Mouse (Mus musculus) stomach, embryonic 15.5 days (tissue): ENCODE data around the gene Traf5. TPM values are rescaled to one million over a fixed set of nuclear protein-coding genes. Genes with fewer than 3 reads are reported as not detected.

ENCODE experiments used
- ATAC-seq: fragments of 200-750 bp; cut with Nextera tagmentation; 2 replicates; pipeline ENCODE4 v1.8.0; 2017; ENCODE audit warnings: low read depth, moderate number of reproducible peaks, moderate TSS enrichment; ENCODE audit not compliant: insufficient read depth, low FRiP score
- H3K27ac ChIP-seq: fragments of 300-500 bp; sonication (generic); 2 replicates; pipeline ENCODE4 v1.5.1; 2015; ENCODE audit warnings: mild to moderate bottlenecking, inconsistent platforms
- H3K27me3 ChIP-seq: fragments of 300-500 bp; sonication (generic); replicated peaks from 2 replicates; pipeline ENCODE4 v1.6.1; 2015; ENCODE audit warnings: inconsistent platforms
- H3K36me3 ChIP-seq: fragments of 300-500 bp; sonication (generic); 2 replicates; pipeline ENCODE4 v1.6.1; 2015; ENCODE audit warnings: inconsistent platforms
- H3K4me1 ChIP-seq: fragments of 300-500 bp; sonication (generic); 2 replicates; pipeline ENCODE4 v1.6.1; 2015; ENCODE audit warnings: inconsistent platforms
- H3K4me2 ChIP-seq: fragments of 300-500 bp; sonication (generic); 2 replicates; pipeline ENCODE4 v1.6.1; 2015; ENCODE audit warnings: mild to moderate bottlenecking, inconsistent platforms
- H3K4me3 ChIP-seq: fragments of 300-500 bp; sonication (generic); replicated peaks from 2 replicates; pipeline ENCODE4 v1.5.1; 2015; ENCODE audit warnings: inconsistent platforms
- H3K9ac ChIP-seq: fragments of 300-500 bp; sonication (generic); 2 replicates; pipeline ENCODE4 v1.6.1; 2015; ENCODE audit warnings: inconsistent platforms
- H3K9me3 ChIP-seq: fragments of 300-500 bp; sonication (generic); 2 replicates; pipeline ENCODE4 v1.6.1; 2016; ENCODE audit warnings: inconsistent platforms
- WGBS: fragments of 180-500 bp; shearing (Covaris S2); methylation state at CpG from one replicate; pipeline ENCODE4 v1.1.7; 2015; 5-methylcytosine and 5-hydroxymethylcytosine counted together
- polyA plus RNA-seq: library from polyadenylated mRNA; unstranded; fragments of >200 nt; fragmentation: Nextera tagmentation; extraction: Ambion mirVana; gene quantifications from 2 replicates; pipeline ENCODE4 v1.2.1, GENCODE M21; 2015

Traf5 gene
- polyA plus RNA-seq, 1 experiment from 2014 or later, result 23.7 TPM

DNA sequence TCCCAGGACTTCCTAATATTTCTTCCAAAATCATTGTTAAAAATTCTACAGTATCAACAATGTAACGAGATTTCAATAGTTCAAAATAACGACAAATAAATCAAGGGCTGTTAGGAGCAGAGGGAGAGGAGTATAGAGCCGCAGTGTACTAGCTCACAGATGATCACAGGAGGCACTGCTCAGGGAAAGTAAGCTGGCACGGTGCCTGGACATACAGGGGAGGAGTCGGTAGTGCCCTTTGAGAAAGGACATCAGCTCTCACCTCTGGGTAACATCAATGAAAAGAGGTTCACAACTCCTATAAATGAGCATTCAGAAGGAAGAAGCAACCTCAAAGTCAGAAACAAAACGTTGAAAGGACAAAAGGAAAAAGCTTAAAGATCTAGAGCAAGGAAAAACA, 16.8 kb upstream of the Traf5 start:
- H3K9me3 ChIP-seq, result no peaks in the 10 kb centered on the region
- H3K27me3 ChIP-seq, result no peaks in the 10 kb centered on the region
- no peak overlapping the region for H3K9ac ChIP-seq
- H3K4me2 ChIP-seq, result no peak overlapping the region
- WGBS, result 65% methylated on average over 6 of the region's 6 CpGs
- H3K36me3 ChIP-seq, result peaks cover 31% of the 10 kb centered on the region
- H3K27ac ChIP-seq, result no peak overlapping the region
- no peak overlapping the region for H3K4me3 ChIP-seq
- ATAC-seq, result no peak
- H3K4me1 ChIP-seq, result no peaks in the 10 kb centered on the region

- H3K9me3 ChIP-seq, result no peaks in the 10 kb centered on the region
- ATAC-seq, result peak; percentile 31; the same call in 1 of the 2 replicates
- no peak overlapping the region for H3K4me3 ChIP-seq
- no peak overlapping the region for H3K27ac ChIP-seq
- H3K4me1 ChIP-seq, result no peaks in the 10 kb centered on the region
- peaks cover 22% of the 10 kb centered on the region for H3K36me3 ChIP-seq
- H3K4me2 ChIP-seq, result no peak overlapping the region
- H3K9ac ChIP-seq, result no peak overlapping the region
- WGBS, result 10% methylated on average over 2 of the region's 2 CpGs
- H3K27me3 ChIP-seq, result no peaks in the 10 kb centered on the region
These were observed 15.0 kb upstream of the Traf5 start for GRCm38 (mm10) chr1:192107352-192107751.

DNA sequence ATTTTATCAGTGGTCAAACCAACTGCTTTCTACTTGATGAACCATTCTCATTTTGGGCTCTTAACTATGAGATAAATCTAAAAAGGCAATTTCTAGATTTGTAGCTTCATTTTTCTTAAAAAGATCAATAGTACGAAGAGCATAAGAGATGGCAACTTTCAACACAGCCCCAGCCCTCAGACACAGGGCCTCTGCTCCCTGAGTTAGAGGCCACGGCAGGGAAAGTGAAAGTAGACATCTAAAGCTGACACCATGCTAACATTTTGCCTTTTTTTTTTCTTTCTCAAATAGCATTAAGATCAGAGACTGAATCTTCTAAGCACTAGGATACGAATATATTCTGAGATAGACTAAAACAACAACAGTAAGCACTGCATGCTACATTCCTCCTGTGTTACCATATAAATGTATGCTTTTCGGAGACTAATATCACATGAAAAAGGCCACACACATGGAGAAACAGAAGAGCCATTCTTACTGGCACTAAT, 13.6 kb upstream of the Traf5 start:
- no peaks in the 10 kb centered on the region for H3K9me3 ChIP-seq
- H3K36me3 ChIP-seq, result peaks cover 16% of the 10 kb centered on the region; the same call in 1 of the 2 replicates
- no peak for ATAC-seq

DNA sequence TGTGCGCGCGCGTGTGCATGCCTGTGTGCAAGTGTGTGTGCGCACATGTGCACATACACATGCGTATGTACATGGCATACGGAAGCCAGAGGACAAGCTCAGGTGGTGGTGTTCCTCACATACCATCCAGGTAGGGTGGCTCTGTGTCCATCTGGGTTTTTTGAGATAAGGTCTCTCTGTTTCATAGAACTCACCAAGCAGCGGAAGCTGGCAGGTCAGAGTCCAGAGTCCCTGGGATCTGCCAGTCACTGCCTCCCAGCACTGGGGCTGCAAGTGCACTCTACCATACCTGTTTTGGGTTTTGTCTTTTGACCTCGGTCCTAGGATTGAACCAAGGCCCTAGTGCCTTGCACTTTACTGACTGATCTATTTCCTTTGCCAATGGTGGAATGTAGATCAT, 11.7 kb upstream of the Traf5 start:
- Histone ChIP-seq H3K36me3 (0 out of 2 replicates have a peak, but pooled peaks cover 5% of the 10 kb centered on the region), H3K27ac (no peak overlapping the region), H3K4me3 (no peak overlapping the region), H3K4me1 (no peaks in the 10 kb centered on the region), H3K4me2 (no peak overlapping the region), H3K9me3 (no peaks in the 10 kb centered on the region), H3K27me3 (no peaks in the 10 kb centered on the region), H3K9ac (no peak overlapping the region)
- WGBS, result 96% methylated on average over 9 of the region's 9 CpGs
- no peak for ATAC-seq

More for the DNA sequence above, 13.6 kb upstream of the Traf5 start:
- Histone ChIP-seq H3K27me3 (no peaks in the 10 kb centered on the region), H3K27ac (no peak overlapping the region), H3K9ac (no peak overlapping the region), H3K4me2 (no peak overlapping the region), H3K4me3 (no peak overlapping the region), H3K4me1 (no peaks in the 10 kb centered on the region)
- WGBS, result 84% methylated on average over 4 of the region's 4 CpGs

DNA sequence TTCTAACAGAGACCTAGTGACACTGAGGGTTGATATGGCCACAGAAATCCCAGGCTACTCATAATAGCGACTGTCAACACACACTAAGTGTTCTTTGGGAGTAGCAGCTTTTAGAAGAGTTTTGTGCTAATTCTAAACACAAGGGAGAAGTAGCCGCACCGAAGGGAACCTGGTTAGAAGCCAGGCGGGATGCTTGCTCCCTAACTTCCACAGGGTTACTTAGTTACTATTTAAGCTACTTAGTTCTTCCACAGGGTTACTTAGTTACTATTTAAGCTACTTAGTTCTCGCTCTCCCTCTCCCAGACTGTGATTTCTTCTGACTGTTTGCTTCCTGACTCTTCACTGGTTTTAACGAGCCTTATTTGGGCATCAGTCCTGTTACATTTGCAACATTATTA, 10.8 kb upstream of the Traf5 start:
- Histone ChIP-seq H3K27me3 (no peaks in the 10 kb centered on the region), H3K4me2 (no peak overlapping the region), H3K4me3 (no peak overlapping the region), H3K36me3 (0 out of 2 replicates have a peak, but pooled peaks cover 5% of the 10 kb centered on the region), H3K9ac (no peak overlapping the region), H3K9me3 (no peaks in the 10 kb centered on the region), H3K4me1 (no peaks in the 10 kb centered on the region), H3K27ac (no peak overlapping the region)
- no peak for ATAC-seq
- WGBS, result 76% methylated on average over 6 of the region's 6 CpGs

GRCm38 (mm10) chr1:192101359-192101758, 9.0 kb upstream of the Traf5 start:
- no peaks in the 10 kb centered on the region for H3K4me1 ChIP-seq
- WGBS, result 74% methylated on average over 8 of the region's 8 CpGs
- no peaks in the 10 kb centered on the region for H3K27me3 ChIP-seq
- 0 out of 2 replicates have a peak, but pooled peaks cover 8% of the 10 kb centered on the region for H3K36me3 ChIP-seq
- no peak overlapping the region for H3K4me3 ChIP-seq
- no peak overlapping the region for H3K4me2 ChIP-seq
- no peak for ATAC-seq
- H3K9me3 ChIP-seq, result no peaks in the 10 kb centered on the region
- H3K9ac ChIP-seq, result no peak overlapping the region
- H3K27ac ChIP-seq, result no peak overlapping the region

DNA sequence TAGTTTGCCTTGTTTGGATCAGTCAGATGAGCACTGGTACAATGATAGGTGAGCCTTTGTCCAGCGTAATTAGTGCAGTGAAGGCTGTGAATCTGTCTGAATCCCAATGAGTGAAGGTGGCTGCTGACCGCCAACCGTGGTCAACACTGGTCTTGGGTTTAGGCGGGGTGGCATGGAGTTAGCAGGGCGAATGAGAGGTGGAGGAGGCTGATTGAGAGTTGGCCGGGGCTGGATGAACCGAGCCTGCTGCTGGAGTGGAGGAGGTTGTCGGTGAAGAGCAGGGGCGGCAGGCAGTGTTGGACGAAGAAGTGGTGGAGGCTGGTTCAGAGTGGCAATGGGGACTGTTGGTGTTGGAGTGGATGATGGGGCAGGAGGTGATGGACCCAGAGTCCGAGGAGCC, 8.4 kb upstream of the Traf5 start:
- no peak overlapping the region for H3K4me3 ChIP-seq
- no peaks in the 10 kb centered on the region for H3K27me3 ChIP-seq
- H3K9me3 ChIP-seq, result no peaks in the 10 kb centered on the region
- 92% methylated on average over 11 of the region's 11 CpGs for WGBS
- 0 out of 2 replicates have a peak, but pooled peaks cover 8% of the 10 kb centered on the region for H3K36me3 ChIP-seq
- no peak overlapping the region for H3K27ac ChIP-seq
- no peak overlapping the region for H3K9ac ChIP-seq
- H3K4me1 ChIP-seq, result no peaks in the 10 kb centered on the region
- H3K4me2 ChIP-seq, result no peak overlapping the region
- no peak for ATAC-seq

DNA sequence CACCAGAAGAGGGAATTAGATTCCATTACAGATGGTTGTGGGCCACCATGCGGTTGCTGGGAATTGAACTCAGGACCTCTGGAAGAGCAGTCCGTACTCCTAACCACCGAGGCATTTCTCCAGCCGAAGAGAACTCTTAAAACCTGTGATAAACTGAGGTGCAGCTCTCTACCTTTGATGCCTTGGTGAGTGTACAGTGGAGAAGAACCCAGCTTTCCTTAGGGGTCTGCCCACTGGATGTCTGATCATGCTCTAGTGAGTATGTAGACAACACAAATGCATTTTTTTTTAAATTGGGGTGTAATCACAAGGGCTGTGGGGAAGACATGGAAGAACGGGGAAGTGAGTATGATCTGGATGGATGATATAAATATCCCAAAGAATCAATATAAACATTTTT, 3.3 kb upstream of the Traf5 start:
- no peak overlapping the region for H3K4me3 ChIP-seq
- ATAC-seq, result no peak
- no peak overlapping the region for H3K27ac ChIP-seq
- H3K9me3 ChIP-seq, result no peaks in the 10 kb centered on the region
- H3K4me2 ChIP-seq, result no peak overlapping the region
- 0 out of 2 replicates have a peak, but pooled peaks cover 3% of the 10 kb centered on the region for H3K4me1 ChIP-seq
- H3K27me3 ChIP-seq, result no peaks in the 10 kb centered on the region
- WGBS, result 84% methylated on average over 5 of the region's 5 CpGs
- 0 out of 2 replicates have a peak, but pooled peaks cover 5% of the 10 kb centered on the region for H3K36me3 ChIP-seq
- no peak overlapping the region for H3K9ac ChIP-seq

GRCm38 (mm10) chr1:192094451-192095170, 2.3 kb upstream of the Traf5 start:
- no peak overlapping the region for H3K4me2 ChIP-seq
- 0 out of 2 replicates have a peak, but pooled peaks cover 3% of the 10 kb centered on the region for H3K36me3 ChIP-seq
- 60% methylated on average over 13 of the region's 13 CpGs for WGBS
- H3K4me3 ChIP-seq, result no peak overlapping the region
- H3K27ac ChIP-seq, result no peak overlapping the region
- 0 out of 2 replicates have a peak, but pooled peaks cover 5% of the 10 kb centered on the region for H3K4me1 ChIP-seq
- H3K27me3 ChIP-seq, result no peaks in the 10 kb centered on the region
- no peaks in the 10 kb centered on the region for H3K9me3 ChIP-seq
- ATAC-seq, result no peak
- no peak overlapping the region for H3K9ac ChIP-seq

DNA sequence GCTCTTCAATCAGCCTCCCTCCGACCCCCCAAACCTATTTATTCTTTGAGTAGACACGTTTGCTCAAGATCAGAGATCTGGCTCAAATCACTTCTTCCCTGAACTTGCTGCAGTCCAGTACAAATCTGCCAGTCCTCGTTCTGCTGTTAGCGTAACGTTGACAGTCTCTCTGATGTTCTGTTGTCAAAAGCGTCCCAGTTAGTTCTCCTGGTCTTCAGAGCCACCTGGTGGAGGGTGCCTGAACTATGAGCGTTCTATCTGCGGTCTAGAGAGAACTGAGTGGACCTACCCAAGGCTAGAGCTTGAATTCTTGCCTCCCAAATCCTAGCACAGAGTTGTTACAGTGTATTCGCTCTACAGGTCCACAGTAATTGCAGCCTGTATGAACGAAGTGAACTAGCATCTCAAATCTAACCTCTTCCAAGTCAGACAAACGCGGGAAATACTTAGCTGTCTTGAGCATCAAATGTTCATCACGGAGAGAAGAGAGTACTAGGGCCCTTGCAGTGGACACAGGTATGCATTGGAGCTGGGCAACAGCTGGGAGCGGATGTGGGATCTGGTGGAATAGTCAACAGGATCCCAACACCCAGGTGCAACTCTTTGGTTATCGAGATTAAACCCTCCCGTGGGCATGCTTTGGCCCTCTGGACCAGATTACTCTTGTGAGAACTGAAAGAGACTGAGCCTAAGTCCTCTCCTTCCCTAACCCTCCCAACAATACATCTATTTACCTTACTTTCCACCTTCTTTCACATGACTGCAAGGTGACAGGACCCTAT, 711 bp upstream of the Traf5 start:
- H3K9ac ChIP-seq, result no peak overlapping the region
- no peaks in the 10 kb centered on the region for H3K27me3 ChIP-seq
- H3K27ac ChIP-seq, result 0 out of 2 replicates have a peak overlapping the region, but pooled peaks have one; percentile 33
- peak overlapping the region; percentile 90 for H3K4me2 ChIP-seq
- peak; percentile 74 for ATAC-seq
- H3K4me3 ChIP-seq, result peak overlapping the region; percentile 66
- WGBS, result 30% methylated on average over 16 of the region's 16 CpGs
- 0 out of 2 replicates have a peak, but pooled peaks cover 3% of the 10 kb centered on the region for H3K36me3 ChIP-seq
- H3K4me1 ChIP-seq, result 0 out of 2 replicates have a peak, but pooled peaks cover 5% of the 10 kb centered on the region
- H3K9me3 ChIP-seq, result no peaks in the 10 kb centered on the region

DNA sequence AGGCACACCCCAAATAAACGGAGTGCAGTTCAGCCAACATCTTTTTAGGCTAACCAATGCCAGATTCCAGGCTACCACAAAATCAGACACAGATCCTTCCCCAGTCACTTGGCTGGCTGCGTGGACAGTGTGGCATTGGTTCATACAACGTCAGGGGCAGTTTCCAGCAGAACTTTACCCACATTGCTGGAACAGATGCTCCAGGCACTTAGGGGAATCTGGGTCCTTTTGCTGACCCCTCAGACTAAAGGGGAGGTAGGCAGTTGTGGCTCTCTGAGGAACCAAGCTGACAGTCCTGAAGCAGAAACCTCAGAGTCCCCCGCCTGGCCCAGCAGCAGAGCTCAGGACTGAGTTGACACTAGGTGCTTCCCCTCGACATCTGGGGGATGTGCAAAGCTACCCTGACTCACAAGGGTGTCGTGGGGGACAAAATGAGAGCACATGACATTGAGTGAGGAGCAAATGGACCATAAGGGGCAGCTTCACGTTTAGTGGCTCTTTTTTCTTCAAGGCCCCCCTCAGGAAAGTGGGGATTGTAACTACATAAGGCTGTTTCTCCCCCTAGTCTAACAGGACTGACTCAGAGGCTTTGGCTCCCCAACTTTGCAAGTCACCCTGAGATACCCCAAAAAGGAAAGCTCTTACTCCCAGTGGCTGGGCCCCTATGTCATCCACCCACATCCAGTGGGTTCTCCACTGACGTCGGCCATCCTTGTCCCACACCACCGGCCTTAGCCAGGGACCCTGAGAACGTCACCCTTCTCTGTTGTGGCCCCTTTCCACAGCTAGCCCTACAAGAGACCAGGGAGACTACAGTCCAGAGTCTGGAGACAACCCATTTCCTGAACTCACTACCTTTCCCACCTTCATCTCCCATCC, 1.4 kb downstream of the Traf5 start:
- ATAC-seq, result no peak
- Histone ChIP-seq H3K4me1 (peaks cover 9% of the 10 kb centered on the region; the same call in 1 of the 2 replicates), H3K9ac (no peak overlapping the region), H3K4me3 (peak overlapping the region; percentile 66), H3K36me3 (no peaks in the 10 kb centered on the region), H3K9me3 (no peaks in the 10 kb centered on the region), H3K27me3 (no peaks in the 10 kb centered on the region), H3K27ac (no peak overlapping the region), H3K4me2 (peak overlapping the region; percentile 90)
- 64% methylated on average over 11 of the region's 11 CpGs for WGBS
